Mouse (Mus musculus): ENCODE data around the gene Abcg8. TPM values are rescaled to one million over a fixed set of nuclear protein-coding genes. Genes with fewer than 3 reads are reported as not detected.
A peak's percentile ranks its signal among the peaks of the same experiment; 100 is the strongest.

Gene Abcg8
- polyA plus RNA-seq, 1 experiment from 2014 or later: 0.14 TPM

DNA sequence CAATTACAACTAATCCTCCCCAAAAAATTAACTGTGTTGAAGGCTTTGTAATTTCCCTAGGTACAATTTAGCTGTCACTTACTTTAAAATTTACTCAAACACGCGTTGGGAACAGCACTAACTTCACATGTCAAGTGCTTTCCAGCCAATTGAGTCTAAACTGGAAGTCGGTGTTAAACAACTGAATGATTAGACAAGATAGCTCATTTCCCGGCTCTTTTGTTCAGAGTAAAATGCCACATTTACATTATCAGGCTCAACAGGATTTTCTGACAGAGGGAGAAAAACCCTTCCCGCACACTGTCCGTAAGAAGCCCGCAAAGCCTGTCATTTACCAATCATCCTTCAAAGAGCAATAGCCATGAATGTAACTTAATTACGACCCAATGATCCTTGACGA lies 68.9 kb downstream of the Abcg8 start:
- Histone ChIP-seq H3K4me3 (replicated peaks) (no peak overlapping the region), H3K27ac (no peak overlapping the region), H3K9ac (no peak overlapping the region), H3K27me3 (replicated peaks) (no peaks in the 10 kb centered on the region), H3K36me3 (0 out of 2 replicates have a peak, but pooled peaks cover under 1% of the 10 kb centered on the region), H3K4me1 (no peaks in the 10 kb centered on the region), H3K4me2 (no peak overlapping the region), H3K9me3 (no peaks in the 10 kb centered on the region)
- 77% methylated on average over 9 of the region's 9 CpGs for WGBS
- no peak for ATAC-seq (ENCODE audit: insufficient read depth, low FRiP score, low read depth)

DNA sequence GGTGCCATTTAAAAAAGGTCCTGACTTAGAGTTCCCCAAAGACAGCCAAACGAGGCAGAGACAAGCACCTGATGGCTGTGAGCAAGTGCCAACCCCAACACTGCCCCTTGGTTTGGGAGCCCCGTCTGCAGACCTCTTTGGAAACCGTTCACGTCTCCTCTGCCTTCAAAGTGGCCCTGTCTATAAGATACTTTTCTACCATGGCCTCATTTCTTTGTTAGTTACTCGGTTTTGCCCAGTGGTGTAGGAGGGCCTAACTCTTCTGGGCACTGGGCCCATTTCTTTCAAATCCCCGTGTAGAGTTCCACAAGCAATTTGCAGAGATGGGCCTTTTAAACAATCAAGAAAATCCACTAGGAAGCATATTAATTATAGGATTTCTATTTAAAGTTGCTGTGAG lies 71.1 kb downstream of the Abcg8 start:
- no peak overlapping the region for H3K27ac ChIP-seq
- H3K36me3 ChIP-seq: peaks cover 15% of the 10 kb centered on the region; the same call in 1 of the 2 replicates
- no peak for ATAC-seq (ENCODE audit: insufficient read depth, low FRiP score, low read depth)

DNA sequence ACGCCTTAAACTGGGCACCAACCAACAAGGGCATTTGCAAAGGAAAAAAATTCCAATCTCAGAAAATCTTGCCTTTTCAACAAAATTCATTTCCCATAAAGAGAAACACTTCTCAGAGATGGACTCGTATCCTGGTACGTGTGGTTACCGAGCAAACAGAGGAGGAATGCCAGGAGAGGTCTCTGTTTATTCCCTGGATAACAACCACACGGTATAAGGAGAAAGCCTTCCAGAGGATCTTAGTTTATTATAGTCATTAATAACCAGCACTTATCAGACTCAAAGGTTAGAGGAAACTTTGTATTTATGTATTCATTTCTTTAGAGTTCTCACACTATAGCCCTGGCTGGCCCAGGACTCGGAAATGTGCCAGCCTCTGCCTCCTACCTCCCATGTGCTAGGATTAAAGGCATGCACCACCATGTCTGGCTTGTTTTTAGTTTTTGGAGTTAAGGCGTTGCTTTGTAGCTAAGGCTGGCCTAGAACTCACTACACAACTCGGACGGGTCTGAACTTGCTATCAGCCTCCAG lies 72.1 kb downstream of the Abcg8 start:
- Histone ChIP-seq H3K4me2 (no peak overlapping the region), H3K9ac (no peak overlapping the region), H3K36me3 (peaks cover 15% of the 10 kb centered on the region; the same call in 1 of the 2 replicates), H3K4me1 (no peaks in the 10 kb centered on the region), H3K27me3 (replicated peaks) (no peaks in the 10 kb centered on the region), H3K9me3 (no peaks in the 10 kb centered on the region), H3K4me3 (replicated peaks) (no peak overlapping the region), H3K27ac (peak overlapping the region; percentile 9; the same call in 1 of the 2 replicates)
- ATAC-seq (ENCODE audit: insufficient read depth, low FRiP score, low read depth): peak; percentile 63; the same call in 1 of the 2 replicates
- 69% methylated on average over 9 of the region's 9 CpGs for WGBS

More for the DNA sequence above, 71.1 kb downstream of the Abcg8 start:
- H3K4me2 ChIP-seq: no peak overlapping the region
- no peak overlapping the region for H3K9ac ChIP-seq
- no peaks in the 10 kb centered on the region for H3K27me3 ChIP-seq (replicated peaks)
- no peaks in the 10 kb centered on the region for H3K9me3 ChIP-seq
- no peak overlapping the region for H3K4me3 ChIP-seq (replicated peaks)
- H3K4me1 ChIP-seq: no peaks in the 10 kb centered on the region
- WGBS: 67% methylated on average over 6 of the region's 6 CpGs

- no peaks in the 10 kb centered on the region for H3K9me3 ChIP-seq
- no peak overlapping the region for H3K9ac ChIP-seq
- H3K4me2 ChIP-seq: no peak overlapping the region
- H3K4me1 ChIP-seq: no peaks in the 10 kb centered on the region
- WGBS: 54% methylated on average over 8 of the region's 8 CpGs
- H3K36me3 ChIP-seq: peaks cover 15% of the 10 kb centered on the region; the same call in 1 of the 2 replicates
- H3K4me3 ChIP-seq (replicated peaks): no peak overlapping the region
- no peak overlapping the region for H3K27ac ChIP-seq
- no peak for ATAC-seq (ENCODE audit: insufficient read depth, low FRiP score, low read depth)
- H3K27me3 ChIP-seq (replicated peaks): no peaks in the 10 kb centered on the region
These were observed 73.2 kb downstream of the Abcg8 start for GRCm38 (mm10) chr17:84749297-84749696.

Other genes with a start within 250 kb of the Abcg8 start
- gene Thada, start 210.1 kb upstream of the Abcg8 start, polyA plus RNA-seq (2015; fragmentation: Nextera tagmentation; extraction: Ambion mirVana): 7.8 TPM in 2 replicates
- 7.8 and 10.1 TPM in 2 replicates for gene Plekhh2, start 164.4 kb upstream of the Abcg8 start, polyA plus RNA-seq (2015; fragmentation: Nextera tagmentation; extraction: Ambion mirVana)
- gene Dync2li1, start 49.8 kb upstream of the Abcg8 start, polyA plus RNA-seq (2015; fragmentation: Nextera tagmentation; extraction: Ambion mirVana): 27.8 and 31.4 TPM in 2 replicates
- 0.90 and 1.4 TPM in 2 replicates for gene Abcg5, start 6.7 kb downstream of the Abcg8 start, polyA plus RNA-seq (2015; fragmentation: Nextera tagmentation; extraction: Ambion mirVana)
- gene Lrpprc, start 114.5 kb downstream of the Abcg8 start, polyA plus RNA-seq (2015; fragmentation: Nextera tagmentation; extraction: Ambion mirVana): 44.2 and 50.6 TPM in 2 replicates